Mouse (Mus musculus) sigmoid colon, adult 10 weeks (tissue): Measurements from ENCODE around the gene Mapk9. TPM values are rescaled to one million over a fixed set of nuclear protein-coding genes. Genes with fewer than 3 reads are reported as not detected.

Experiments
- polyA plus RNA-seq: library from polyadenylated mRNA; stranded (reverse); fragments of 350-450 nt; fragmentation: Illumina TruSeq; extraction: RNeasy Lipid Tissue Mini Kit (QIAGEN cat#74804); gene quantifications from one replicate; pipeline ENCODE4 v1.2.3, GENCODE M21; 2014; ENCODE audit warnings: low read depth, low replicate concordance

The Mapk9 gene
- polyA plus RNA-seq = 120 TPM

GRCm38 (mm10) chr11:49846401-49847070, at the start of gene Mapk9:
Mapk9 (plus strand) TSS chr11:49846751.

GRCm38 (mm10) chr11:49901659-49902458, 55.3 kb downstream of the Mapk9 start, which contains the start of gene Rasgef1c:
Rasgef1c (plus strand) TSS chr11:49901835.

Other genes with a start within 250 kb of the Mapk9 start
- gene Flt4, start 237.5 kb upstream of the Mapk9 start, polyA plus RNA-seq = 1.1 TPM
- gene Scgb3a1, start 183.1 kb upstream of the Mapk9 start, polyA plus RNA-seq = not detected
- 218 TPM for gene Cnot6, start 134.0 kb upstream of the Mapk9 start, polyA plus RNA-seq
- 1.7 TPM for gene Gfpt2, start 52.6 kb upstream of the Mapk9 start, polyA plus RNA-seq
- gene Rasgef1c, start 55.1 kb downstream of the Mapk9 start, polyA plus RNA-seq = 0.25 TPM
- gene Rnf130, start 178.6 kb downstream of the Mapk9 start, polyA plus RNA-seq = 186 TPM